Mouse (Mus musculus) lung, postnatal 0 days (tissue): ENCODE measurements around the gene Zbtb9.

ENCODE experiments used
- CTCF ChIP-seq: IDR thresholded peaks from 2 replicates; pipeline ENCODE4 v1.5.1; 2016; ENCODE audit warnings: antibody characterized with exemption, mild to moderate bottlenecking
- EP300 ChIP-seq: IDR thresholded peaks from 2 replicates; pipeline ENCODE4 v1.6.1; 2016; ENCODE audit warnings: antibody characterized with exemption, mild to moderate bottlenecking, control low read depth

GRCm38 (mm10) chr17:27040304-27041045, 67.5 kb downstream of the Zbtb9 start:
- no peak for TF ChIP-seq EP300
- TF ChIP-seq CTCF, result no peak
